Mouse (Mus musculus): ENCODE data around the gene Slit3.

DNA sequence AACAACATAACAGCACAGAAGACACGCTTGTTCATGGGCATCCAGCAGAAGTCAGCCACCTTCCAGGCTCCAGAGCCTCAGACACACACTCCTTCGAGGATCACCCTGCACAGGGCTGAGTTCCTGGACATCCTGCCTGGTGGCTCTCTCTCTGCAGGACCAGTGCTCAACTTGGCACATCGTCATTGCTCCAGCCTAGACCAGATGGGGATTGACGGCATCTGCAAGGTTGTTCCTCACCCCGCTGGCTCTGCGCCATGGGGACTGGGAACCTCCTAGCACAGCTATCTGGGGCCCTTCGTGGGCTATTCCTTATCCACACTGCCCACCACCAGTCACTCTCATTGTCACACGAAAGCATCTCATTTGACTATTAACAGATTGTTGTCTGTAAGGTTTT, 216.5 kb downstream of the Slit3 start:
- TF ChIP-seq CTCF (IDR thresholded peaks at IDR 0.05; ENCODE audit: low read depth) (no peak), EP300 (IDR thresholded peaks at IDR 0.05; ENCODE audit: low read depth) (no peak)

Data from liver, embryonic 14.5 days (tissue).